Mouse (Mus musculus): ENCODE measurements at regions not wholly inside any gene's neighbourhood (a gene's known extent, or its start where the extent isn't known, plus 50 kb on each side); places are given as distances from the start of the nearest gene placed in this dataset.

GRCm38 (mm10) chr7:72362690-72363089, 56.3 kb upstream of the Mctp2 start:
- Histone ChIP-seq H3K4me1 (replicated peaks) (no peaks in the 10 kb centered on the region), H3K27ac (no peak overlapping the region), H3K9me3 (replicated peaks) (no peaks in the 10 kb centered on the region), H3K4me2 (no peak overlapping the region), H3K36me3 (no peaks in the 10 kb centered on the region), H3K9ac (no peak overlapping the region), H3K4me3 (no peak overlapping the region), H3K27me3 (no peaks in the 10 kb centered on the region)
- ATAC-seq (replicated peaks; ENCODE audit: insufficient number of reproducible peaks, insufficient read depth, low FRiP score, low read depth), result no peak
- 5% methylated on average over 3 of the region's 3 CpGs for WGBS

- no peak overlapping the region for H3K27ac ChIP-seq
- no peak overlapping the region for H3K4me3 ChIP-seq
- H3K27me3 ChIP-seq, result no peaks in the 10 kb centered on the region
- H3K9me3 ChIP-seq (replicated peaks), result no peaks in the 10 kb centered on the region
- no peak overlapping the region for H3K4me2 ChIP-seq
- H3K9ac ChIP-seq, result no peak overlapping the region
- H3K36me3 ChIP-seq, result no peaks in the 10 kb centered on the region
- no peaks in the 10 kb centered on the region for H3K4me1 ChIP-seq (replicated peaks)
- ATAC-seq (replicated peaks; ENCODE audit: insufficient number of reproducible peaks, insufficient read depth, low FRiP score, low read depth), result no peak
- 38% methylated on average over 7 of the region's 7 CpGs for WGBS
Observed at GRCm38 (mm10) chr7:72391323-72391722, 84.9 kb upstream of the Mctp2 start.

- Histone ChIP-seq H3K9ac (no peak overlapping the region), H3K4me2 (no peak overlapping the region), H3K36me3 (no peaks in the 10 kb centered on the region), H3K4me3 (no peak overlapping the region), H3K4me1 (replicated peaks) (no peaks in the 10 kb centered on the region), H3K9me3 (replicated peaks) (no peaks in the 10 kb centered on the region), H3K27me3 (no peaks in the 10 kb centered on the region), H3K27ac (no peak overlapping the region)
- no peak for ATAC-seq (replicated peaks; ENCODE audit: insufficient number of reproducible peaks, insufficient read depth, low FRiP score, low read depth)
Observed at GRCm38 (mm10) chr7:72400056-72400455, 93.6 kb upstream of the Mctp2 start.

GRCm38 (mm10) chr7:72406131-72406530, 99.7 kb upstream of the Mctp2 start:
- WGBS, result 73% methylated on average over 3 of the region's 3 CpGs
- H3K27me3 ChIP-seq, result peaks cover 5% of the 10 kb centered on the region; the same call in 1 of the 2 replicates
- ATAC-seq (replicated peaks; ENCODE audit: insufficient number of reproducible peaks, insufficient read depth, low FRiP score, low read depth), result no peak
- H3K27ac ChIP-seq, result no peak overlapping the region
- H3K36me3 ChIP-seq, result no peaks in the 10 kb centered on the region
- no peak overlapping the region for H3K4me2 ChIP-seq
- no peak overlapping the region for H3K9ac ChIP-seq
- no peak overlapping the region for H3K4me3 ChIP-seq
- H3K4me1 ChIP-seq (replicated peaks), result no peaks in the 10 kb centered on the region; the same call in 1 of the 2 replicates
- no peaks in the 10 kb centered on the region for H3K9me3 ChIP-seq (replicated peaks)

- Histone ChIP-seq H3K36me3 (no peaks in the 10 kb centered on the region), H3K9ac (no peak overlapping the region), H3K27ac (no peak overlapping the region), H3K27me3 (peaks cover 5% of the 10 kb centered on the region; the same call in 1 of the 2 replicates), H3K9me3 (replicated peaks) (no peaks in the 10 kb centered on the region), H3K4me3 (no peak overlapping the region), H3K4me1 (replicated peaks) (peaks cover 3% of the 10 kb centered on the region), H3K4me2 (no peak overlapping the region)
- 56% methylated on average over 6 of the region's 6 CpGs for WGBS
- no peak for ATAC-seq (replicated peaks; ENCODE audit: insufficient number of reproducible peaks, insufficient read depth, low FRiP score, low read depth)
Observed at GRCm38 (mm10) chr7:72408409-72408986, 102.1 kb upstream of the Mctp2 start.

GRCm38 (mm10) chr7:72438552-72438951, 132.1 kb upstream of the Mctp2 start:
- H3K4me3 ChIP-seq, result no peak overlapping the region
- no peak overlapping the region for H3K4me2 ChIP-seq
- ATAC-seq (replicated peaks; ENCODE audit: insufficient number of reproducible peaks, insufficient read depth, low FRiP score, low read depth), result no peak; the same call in 1 of the 2 replicates
- H3K9me3 ChIP-seq (replicated peaks), result no peaks in the 10 kb centered on the region
- H3K27ac ChIP-seq, result no peak overlapping the region
- WGBS, result 28% methylated on average over 2 of the region's 2 CpGs
- no peak overlapping the region for H3K9ac ChIP-seq
- no peaks in the 10 kb centered on the region for H3K27me3 ChIP-seq
- H3K4me1 ChIP-seq (replicated peaks), result no peaks in the 10 kb centered on the region
- no peaks in the 10 kb centered on the region for H3K36me3 ChIP-seq

GRCm38 (mm10) chr7:72442001-72442400, 135.6 kb upstream of the Mctp2 start:
- Histone ChIP-seq H3K4me2 (no peak overlapping the region), H3K9me3 (replicated peaks) (no peaks in the 10 kb centered on the region), H3K9ac (no peak overlapping the region), H3K27ac (no peak overlapping the region), H3K4me1 (replicated peaks) (no peaks in the 10 kb centered on the region), H3K27me3 (no peaks in the 10 kb centered on the region), H3K4me3 (no peak overlapping the region), H3K36me3 (no peaks in the 10 kb centered on the region)
- 73% methylated on average over 5 of the region's 5 CpGs for WGBS
- ATAC-seq (replicated peaks; ENCODE audit: insufficient number of reproducible peaks, insufficient read depth, low FRiP score, low read depth), result no peak

GRCm38 (mm10) chr7:72444016-72444415, 137.6 kb upstream of the Mctp2 start:
- WGBS, result 72% methylated on average over 1 of the region's 1 CpGs

GRCm38 (mm10) chr7:72444792-72445191, 138.4 kb upstream of the Mctp2 start:
- Histone ChIP-seq H3K36me3 (no peaks in the 10 kb centered on the region), H3K9ac (no peak overlapping the region), H3K9me3 (replicated peaks) (no peaks in the 10 kb centered on the region), H3K27ac (no peak overlapping the region), H3K4me3 (no peak overlapping the region), H3K27me3 (no peaks in the 10 kb centered on the region), H3K4me1 (replicated peaks) (no peaks in the 10 kb centered on the region), H3K4me2 (no peak overlapping the region)
- ATAC-seq (replicated peaks; ENCODE audit: insufficient number of reproducible peaks, insufficient read depth, low FRiP score, low read depth), result no peak
- WGBS, result 52% methylated on average over 1 of the region's 1 CpGs

More at GRCm38 (mm10) chr7:72444016-72444415, 137.6 kb upstream of the Mctp2 start:
- Histone ChIP-seq H3K4me2 (no peak overlapping the region), H3K36me3 (no peaks in the 10 kb centered on the region), H3K9me3 (replicated peaks) (no peaks in the 10 kb centered on the region), H3K4me3 (no peak overlapping the region), H3K4me1 (replicated peaks) (no peaks in the 10 kb centered on the region), H3K27ac (no peak overlapping the region), H3K9ac (no peak overlapping the region), H3K27me3 (no peaks in the 10 kb centered on the region)
- ATAC-seq (replicated peaks; ENCODE audit: insufficient number of reproducible peaks, insufficient read depth, low FRiP score, low read depth), result no peak

- H3K27me3 ChIP-seq, result no peaks in the 10 kb centered on the region
- H3K36me3 ChIP-seq, result no peaks in the 10 kb centered on the region
- no peak for ATAC-seq (replicated peaks; ENCODE audit: insufficient number of reproducible peaks, insufficient read depth, low FRiP score, low read depth)
- no peak overlapping the region for H3K9ac ChIP-seq
- H3K4me3 ChIP-seq, result no peak overlapping the region
- no peaks in the 10 kb centered on the region for H3K4me1 ChIP-seq (replicated peaks)
- H3K4me2 ChIP-seq, result no peak overlapping the region
- H3K27ac ChIP-seq, result no peak overlapping the region
- H3K9me3 ChIP-seq (replicated peaks), result no peaks in the 10 kb centered on the region
- WGBS, result 76% methylated on average over 1 of the region's 1 CpGs
Observed at GRCm38 (mm10) chr7:72446911-72447310, 140.5 kb upstream of the Mctp2 start.

- WGBS, result 67% methylated on average over 4 of the region's 4 CpGs
- ATAC-seq (replicated peaks; ENCODE audit: insufficient number of reproducible peaks, insufficient read depth, low FRiP score, low read depth), result no peak
- Histone ChIP-seq H3K27me3 (no peaks in the 10 kb centered on the region), H3K36me3 (no peaks in the 10 kb centered on the region), H3K9me3 (replicated peaks) (no peaks in the 10 kb centered on the region), H3K9ac (no peak overlapping the region), H3K4me1 (replicated peaks) (no peaks in the 10 kb centered on the region), H3K4me2 (no peak overlapping the region), H3K4me3 (no peak overlapping the region), H3K27ac (no peak overlapping the region)
Observed at GRCm38 (mm10) chr7:72462978-72463377, 156.6 kb upstream of the Mctp2 start.

GRCm38 (mm10) chr7:72464658-72465057, 158.2 kb upstream of the Mctp2 start:
- Histone ChIP-seq H3K36me3 (no peaks in the 10 kb centered on the region), H3K4me1 (replicated peaks) (no peaks in the 10 kb centered on the region), H3K27ac (no peak overlapping the region), H3K4me3 (no peak overlapping the region), H3K4me2 (no peak overlapping the region), H3K27me3 (no peaks in the 10 kb centered on the region), H3K9ac (no peak overlapping the region), H3K9me3 (replicated peaks) (no peaks in the 10 kb centered on the region)
- WGBS, result 51% methylated on average over 1 of the region's 1 CpGs
- no peak for ATAC-seq (replicated peaks; ENCODE audit: insufficient number of reproducible peaks, insufficient read depth, low FRiP score, low read depth)

All from heart, embryonic 15.5 days (tissue).